Mouse (Mus musculus): ENCODE results near the gene Golga7b. TPM values are rescaled to one million over a fixed set of nuclear protein-coding genes. Genes with fewer than 3 reads are reported as not detected.

Golga7b gene
- total and polyA plus RNA-seq, 3 experiments = 0.27 to 2.0 TPM; not detected in 1

DNA sequence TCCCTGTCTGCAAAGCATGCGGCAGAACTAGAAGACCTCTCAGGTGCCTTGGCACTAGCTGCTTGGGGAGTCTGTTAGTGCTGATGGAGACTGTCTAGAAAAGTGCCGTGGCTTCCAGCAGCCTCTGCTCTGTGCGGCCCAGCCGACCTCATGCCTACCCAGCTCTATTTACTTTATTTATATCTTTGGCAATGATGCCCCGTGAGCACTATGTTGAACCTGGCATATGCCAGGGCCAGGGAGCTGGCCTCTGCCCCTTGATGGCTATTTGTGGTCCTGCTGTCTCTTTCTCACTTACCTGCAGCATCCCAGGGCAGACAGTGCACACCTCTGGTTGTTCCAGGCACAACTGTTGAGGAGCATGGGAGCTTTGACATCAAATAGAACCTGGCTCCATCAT, 31.1 kb downstream of the Golga7b start:
- Histone ChIP-seq H3K4me1 (ENCODE audit: control insufficient read depth in 1 of 2, insufficient read depth in 2 of 2, low read length in 2 of 2) (0 out of 4 replicates have a peak, but pooled peaks cover 0 to 4% of the 10 kb centered on the region in 2 experiments), H3K27me3 (ENCODE audit: control insufficient read depth in 1 of 2, insufficient read depth in 2 of 2, low read length in 2 of 2) (peaks cover 3 to 4% of the 10 kb centered on the region in 2 experiments; a peak in 2 of 4 replicates), H3K27ac (ENCODE audit: control insufficient read depth, low read depth, low read length) (no peak overlapping the region), H3K36me3 (ENCODE audit: control insufficient read depth in 1 of 2, insufficient read depth in 2 of 2, low read length in 2 of 2) (no peaks in the 10 kb centered on the region; a peak in 1 of 4 replicates), H3K9ac (ENCODE audit: control insufficient read depth, low read depth, low read length, poor library complexity, severe bottlenecking) (no peak overlapping the region), H3K79me2 (ENCODE audit: control insufficient read depth, insufficient read depth, low read length, poor library complexity) (no peaks in the 10 kb centered on the region), H3K9me3 (replicated peaks; ENCODE audit: insufficient read depth, low read length) (no peaks in the 10 kb centered on the region), H3K4me3 (ENCODE audit: control insufficient read depth in 1 of 2, insufficient read depth in 1 of 2, low read depth in 2 of 2, low read length in 2 of 2) (no peak overlapping the region)
- DNase-seq (ENCODE audit: low read depth, low spot score) = no peak
- TF ChIP-seq GABPA (IDR thresholded peaks at IDR 0.05; ENCODE audit: low read depth, low read length) (no peak), HCFC1 (IDR thresholded peaks at IDR 0.05; ENCODE audit: low read depth, low read length) (no peak), CHD1 (IDR thresholded peaks at IDR 0.05; ENCODE audit: low read depth, low read length) (no peak), MEF2A (IDR thresholded peaks at IDR 0.05; ENCODE audit: extremely low read depth, insufficient replicate concordance, low read depth, low read length, poor library complexity, severe bottlenecking) (no peak), TAL1 (IDR thresholded peaks at IDR 0.05; ENCODE audit: low read length) (no peak), MYC (IDR thresholded peaks at IDR 0.05; ENCODE audit: low read depth, low read length) (no peak)

DNA sequence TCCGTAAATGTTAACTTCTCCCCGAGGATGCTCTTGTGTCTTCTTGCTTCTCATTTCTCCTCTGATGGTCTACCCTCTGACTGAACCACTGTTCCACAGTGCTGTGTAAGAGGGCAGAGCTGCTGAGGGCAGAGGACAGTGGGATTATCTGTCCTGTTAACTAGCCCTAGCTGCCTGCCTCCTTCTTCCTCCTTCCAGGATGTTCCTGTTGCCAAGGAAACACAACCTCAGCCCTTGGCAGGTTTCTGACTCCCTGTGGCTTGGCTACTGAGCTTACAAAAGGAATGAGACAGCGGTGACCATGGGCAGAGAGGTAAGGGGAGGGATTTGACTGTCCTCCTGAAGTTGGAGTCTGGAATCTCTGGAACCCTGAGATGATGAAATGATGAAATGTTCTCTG, 32.2 kb downstream of the Golga7b start:
- Histone ChIP-seq H3K9ac (ENCODE audit: control insufficient read depth, low read depth, low read length, poor library complexity, severe bottlenecking) (no peak overlapping the region), H3K27me3 (ENCODE audit: control insufficient read depth in 1 of 2, insufficient read depth in 2 of 2, low read length in 2 of 2) (peaks cover 3 to 4% of the 10 kb centered on the region in 2 experiments; a peak in 2 of 4 replicates)

DNA sequence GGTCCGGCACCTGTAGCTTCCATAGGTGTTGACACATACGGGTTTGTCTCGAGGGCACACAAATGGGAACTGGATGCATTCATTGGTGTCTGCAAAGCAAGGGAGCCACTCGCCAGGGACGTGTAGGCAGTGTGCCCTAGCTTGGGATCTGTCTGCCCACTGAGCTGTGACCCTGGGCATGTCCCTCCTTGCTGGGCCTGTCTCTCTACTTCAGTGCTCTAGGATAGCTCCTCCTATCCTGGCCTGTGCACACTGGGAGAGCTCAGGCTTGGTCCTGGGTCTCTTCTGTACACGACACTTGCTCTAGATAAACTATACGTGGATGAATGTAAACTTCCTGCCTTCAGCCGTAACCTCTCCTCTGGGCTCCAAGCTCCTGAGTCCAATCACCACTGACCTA, 36.8 kb downstream of the Golga7b start:
- H3K4me1 ChIP-seq (ENCODE audit: control insufficient read depth in 1 of 2, insufficient read depth in 2 of 2, low read length in 2 of 2) = 0 out of 4 replicates have a peak, but pooled peaks cover 0 to 4% of the 10 kb centered on the region in 2 experiments
- no peaks in the 10 kb centered on the region; a peak in 1 of 4 replicates for H3K36me3 ChIP-seq (ENCODE audit: control insufficient read depth in 1 of 2, insufficient read depth in 2 of 2, low read length in 2 of 2)
- H3K9ac ChIP-seq (ENCODE audit: control insufficient read depth, low read depth, low read length, poor library complexity, severe bottlenecking) = no peak overlapping the region
- TF ChIP-seq ELF1 (IDR thresholded peaks at IDR 0.05; ENCODE audit: low read depth, low read length) (no peak), MYB (IDR thresholded peaks at IDR 0.05; ENCODE audit: low read depth, low read length) (no peak), MAFK (IDR thresholded peaks at IDR 0.05; ENCODE audit: borderline replicate concordance, low read depth, low read length) (no peak), BHLHE40 (IDR thresholded peaks at IDR 0.05; ENCODE audit: borderline replicate concordance, low read depth, low read length) (no peak), TBP (IDR thresholded peaks at IDR 0.05; ENCODE audit: low read depth, low read length) (no peak), MEF2A (IDR thresholded peaks at IDR 0.05; ENCODE audit: extremely low read depth, insufficient replicate concordance, low read depth, low read length, poor library complexity, severe bottlenecking) (no peak), JUND (IDR thresholded peaks at IDR 0.05; ENCODE audit: low read depth, low read length) (no peak), NELFE (IDR thresholded peaks at IDR 0.05; ENCODE audit: low read depth, low read length) (no peak)
- H3K27me3 ChIP-seq (ENCODE audit: control insufficient read depth in 1 of 2, insufficient read depth in 2 of 2, low read length in 2 of 2) = peaks cover 1 to 6% of the 10 kb centered on the region in 2 experiments; a peak in 3 of 4 replicates
- DNase-seq (ENCODE audit: low read depth, low spot score) = no peak
- no peaks in the 10 kb centered on the region for H3K79me2 ChIP-seq (ENCODE audit: control insufficient read depth, insufficient read depth, low read length, poor library complexity)
- H3K27ac ChIP-seq (ENCODE audit: control insufficient read depth, low read depth, low read length) = no peak overlapping the region
- H3K9me3 ChIP-seq (replicated peaks; ENCODE audit: insufficient read depth, low read length) = no peaks in the 10 kb centered on the region
- H3K4me3 ChIP-seq (ENCODE audit: control insufficient read depth in 1 of 2, insufficient read depth in 1 of 2, low read depth in 2 of 2, low read length in 2 of 2) = no peak overlapping the region

More for the DNA sequence above, 32.2 kb downstream of the Golga7b start:
- H3K4me1 ChIP-seq (ENCODE audit: control insufficient read depth in 1 of 2, insufficient read depth in 2 of 2, low read length in 2 of 2) = 0 out of 4 replicates have a peak, but pooled peaks cover 0 to 4% of the 10 kb centered on the region in 2 experiments
- H3K36me3 ChIP-seq (ENCODE audit: control insufficient read depth in 1 of 2, insufficient read depth in 2 of 2, low read length in 2 of 2) = no peaks in the 10 kb centered on the region; a peak in 1 of 4 replicates
- no peaks in the 10 kb centered on the region for H3K9me3 ChIP-seq (replicated peaks; ENCODE audit: insufficient read depth, low read length)
- no peak for DNase-seq (ENCODE audit: low read depth, low spot score)
- H3K4me3 ChIP-seq (ENCODE audit: control insufficient read depth in 1 of 2, insufficient read depth in 1 of 2, low read depth in 2 of 2, low read length in 2 of 2) = no peak overlapping the region
- TF ChIP-seq TBP (IDR thresholded peaks at IDR 0.05; ENCODE audit: low read depth, low read length) (no peak), MAZ (IDR thresholded peaks at IDR 0.05; ENCODE audit: low read depth, low read length) (no peak), JUND (IDR thresholded peaks at IDR 0.05; ENCODE audit: low read depth, low read length) (no peak), POLR2AphosphoS5 (IDR thresholded peaks at IDR 0.05; ENCODE audit: borderline replicate concordance, low read depth, low read length) (no peak), USF2 (IDR thresholded peaks at IDR 0.05; ENCODE audit: borderline replicate concordance in 1 of 2, insufficient read depth in 1 of 2, low read depth in 1 of 2, low read length in 2 of 2) (no peak), ZNF384 (IDR thresholded peaks at IDR 0.05; ENCODE audit: low read depth, low read length) (no peak), ELF1 (IDR thresholded peaks at IDR 0.05; ENCODE audit: low read depth, low read length) (no peak), BHLHE40 (IDR thresholded peaks at IDR 0.05; ENCODE audit: borderline replicate concordance, low read depth, low read length) (no peak), RCOR1 (IDR thresholded peaks at IDR 0.05; ENCODE audit: low read depth, low read length) (no peak), MXI1 (IDR thresholded peaks at IDR 0.05; ENCODE audit: low read depth, low read length) (no peak), GABPA (IDR thresholded peaks at IDR 0.05; ENCODE audit: low read depth, low read length) (no peak), CHD2 (IDR thresholded peaks at IDR 0.05; ENCODE audit: low read length) (no peak), NELFE (IDR thresholded peaks at IDR 0.05; ENCODE audit: low read depth, low read length) (no peak), TAL1 (IDR thresholded peaks at IDR 0.05; ENCODE audit: low read length) (no peak), MAFK (IDR thresholded peaks at IDR 0.05; ENCODE audit: borderline replicate concordance, low read depth, low read length) (no peak), TCF12 (IDR thresholded peaks at IDR 0.05; ENCODE audit: low read depth, low read length) (no peak), MYB (IDR thresholded peaks at IDR 0.05; ENCODE audit: low read depth, low read length) (no peak), MEF2A (IDR thresholded peaks at IDR 0.05; ENCODE audit: extremely low read depth, insufficient replicate concordance, low read depth, low read length, poor library complexity, severe bottlenecking) (no peak), EP300 (IDR thresholded peaks at IDR 0.05; ENCODE audit: low read depth in 1 of 2, low read length in 2 of 2) (no peak), POLR2AphosphoS2 (IDR thresholded peaks at IDR 0.05; ENCODE audit: low read length) (no peak)
- no peak overlapping the region for H3K27ac ChIP-seq (ENCODE audit: control insufficient read depth, low read depth, low read length)
- H3K79me2 ChIP-seq (ENCODE audit: control insufficient read depth, insufficient read depth, low read length, poor library complexity) = no peaks in the 10 kb centered on the region
